Mouse (Mus musculus) heart, embryonic 10.5 days (tissue): ENCODE measurements at regions not wholly inside any gene's neighbourhood (a gene's known extent, or its start where the extent isn't known, plus 50 kb on each side); places are given as distances from the start of the nearest gene placed in this dataset.

Experiments
- DNase-seq: peaks from one replicate; pipeline ENCODE4 v3.0.0-alpha.2; 2017; ENCODE audit warnings: low spot score
- H3K27ac ChIP-seq: fragments of 300-500 bp; sonication (generic); 2 replicates; pipeline ENCODE4 v1.5.1; 2016; ENCODE audit warnings: mild to moderate bottlenecking
- H3K27me3 ChIP-seq: fragments of 300-500 bp; sonication (generic); 2 replicates; pipeline ENCODE4 v1.6.1; 2016; ENCODE audit warnings: mild to moderate bottlenecking; ENCODE audit not compliant: poor library complexity, insufficient read depth, severe bottlenecking
- H3K36me3 ChIP-seq: fragments of 300-500 bp; sonication (generic); 2 replicates; pipeline ENCODE4 v1.6.1; 2016; ENCODE audit warnings: mild to moderate bottlenecking, moderate library complexity
- H3K4me1 ChIP-seq: fragments of 300-500 bp; sonication (generic); 2 replicates; pipeline ENCODE4 v1.6.1; 2016; ENCODE audit warnings: mild to moderate bottlenecking
- H3K4me3 ChIP-seq: fragments of 300-500 bp; sonication (generic); 2 replicates; pipeline ENCODE4 v1.5.1; 2016; ENCODE audit warnings: mild to moderate bottlenecking, moderate library complexity
- H3K9me3 ChIP-seq: fragments of 300-500 bp; sonication (generic); 2 replicates; pipeline ENCODE4 v1.6.1; 2016; ENCODE audit warnings: mild to moderate bottlenecking, moderate library complexity
- WGBS: fragments of 180-500 bp; shearing (Covaris S2); methylation state at CpG from one replicate; pipeline ENCODE4 v1.1.7; 2016; 5-methylcytosine and 5-hydroxymethylcytosine counted together

DNA sequence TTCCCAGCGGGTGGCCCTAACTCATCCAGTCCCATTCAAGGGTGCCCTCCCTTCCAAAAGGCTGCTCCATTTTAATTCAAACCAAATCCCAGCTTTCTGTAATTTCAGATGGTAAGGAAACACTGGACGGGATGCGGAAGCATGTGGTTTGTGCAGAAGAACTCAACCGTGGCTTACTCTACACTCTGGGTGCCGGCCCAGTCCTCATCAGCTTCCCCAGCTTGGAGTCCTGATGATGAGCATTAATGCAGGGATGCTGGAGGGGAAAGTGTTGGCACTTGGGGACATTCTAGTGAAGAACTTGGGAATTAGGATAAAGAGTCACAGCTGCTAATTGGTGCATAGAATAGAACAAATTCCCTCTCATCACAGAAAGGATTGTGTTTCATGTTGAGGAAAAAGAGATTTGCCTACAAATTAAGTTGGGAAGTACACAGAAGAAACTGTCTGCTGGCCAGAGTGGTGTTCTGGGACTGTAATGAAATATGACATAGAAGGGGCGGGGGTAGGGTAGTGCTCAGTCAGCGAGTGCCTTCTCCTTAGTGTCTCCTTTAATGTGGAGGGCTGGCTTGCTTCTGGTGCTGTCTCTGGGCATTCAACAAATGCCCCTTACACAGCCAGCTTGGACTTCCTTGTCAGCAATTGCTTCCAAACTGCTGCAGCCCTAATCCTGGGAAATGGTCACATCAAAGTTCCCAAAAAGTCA is 285.0 kb upstream of the Bmper start:
- H3K4me3 ChIP-seq = no peak overlapping the region
- no peak for DNase-seq
- H3K36me3 ChIP-seq = no peaks in the 10 kb centered on the region
- no peaks in the 10 kb centered on the region for H3K9me3 ChIP-seq
- no peaks in the 10 kb centered on the region for H3K4me1 ChIP-seq
- H3K27me3 ChIP-seq = no peaks in the 10 kb centered on the region
- WGBS = 85% methylated on average over 7 of the region's 7 CpGs
- no peak overlapping the region for H3K27ac ChIP-seq

- H3K4me1 ChIP-seq = no peaks in the 10 kb centered on the region
- H3K27me3 ChIP-seq = no peaks in the 10 kb centered on the region
- H3K9me3 ChIP-seq = no peaks in the 10 kb centered on the region
- WGBS = 80% methylated on average over 6 of the region's 6 CpGs
- no peak for DNase-seq
- H3K27ac ChIP-seq = no peak overlapping the region
- no peak overlapping the region for H3K4me3 ChIP-seq
- no peaks in the 10 kb centered on the region for H3K36me3 ChIP-seq
Observed at GRCm38 (mm10) chr9:22944992-22945391, 277.9 kb upstream of the Bmper start.

DNA sequence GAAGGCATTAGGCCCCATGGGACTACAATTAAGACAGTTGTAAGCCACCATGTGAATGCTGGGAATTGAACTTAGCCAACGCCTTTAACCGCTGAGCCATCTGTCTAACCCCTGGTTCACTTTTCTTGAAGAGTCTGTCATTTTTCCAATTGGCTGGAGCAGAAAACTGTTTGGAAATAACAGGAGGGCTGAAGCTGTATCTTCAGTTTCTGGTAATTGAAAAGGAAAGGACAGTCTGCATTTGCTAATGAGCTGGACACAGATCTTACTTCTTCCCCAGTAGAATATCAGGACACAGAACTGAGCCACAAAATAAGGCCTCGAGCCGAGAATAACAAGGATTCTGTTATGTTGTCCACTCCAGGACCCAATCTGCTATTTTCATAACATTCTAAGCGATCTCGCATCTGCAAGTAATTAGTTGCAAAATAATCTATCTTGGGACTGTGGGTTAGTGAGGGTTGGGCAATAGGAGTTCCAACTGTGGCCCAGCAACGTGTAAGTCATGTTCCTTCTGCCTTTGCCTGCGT is 277.4 kb upstream of the Bmper start:
- Histone ChIP-seq H3K9me3 (no peaks in the 10 kb centered on the region), H3K36me3 (no peaks in the 10 kb centered on the region), H3K27me3 (no peaks in the 10 kb centered on the region), H3K4me3 (no peak overlapping the region), H3K4me1 (no peaks in the 10 kb centered on the region), H3K27ac (no peak overlapping the region)
- 84% methylated on average over 8 of the region's 8 CpGs for WGBS
- DNase-seq = no peak

DNA sequence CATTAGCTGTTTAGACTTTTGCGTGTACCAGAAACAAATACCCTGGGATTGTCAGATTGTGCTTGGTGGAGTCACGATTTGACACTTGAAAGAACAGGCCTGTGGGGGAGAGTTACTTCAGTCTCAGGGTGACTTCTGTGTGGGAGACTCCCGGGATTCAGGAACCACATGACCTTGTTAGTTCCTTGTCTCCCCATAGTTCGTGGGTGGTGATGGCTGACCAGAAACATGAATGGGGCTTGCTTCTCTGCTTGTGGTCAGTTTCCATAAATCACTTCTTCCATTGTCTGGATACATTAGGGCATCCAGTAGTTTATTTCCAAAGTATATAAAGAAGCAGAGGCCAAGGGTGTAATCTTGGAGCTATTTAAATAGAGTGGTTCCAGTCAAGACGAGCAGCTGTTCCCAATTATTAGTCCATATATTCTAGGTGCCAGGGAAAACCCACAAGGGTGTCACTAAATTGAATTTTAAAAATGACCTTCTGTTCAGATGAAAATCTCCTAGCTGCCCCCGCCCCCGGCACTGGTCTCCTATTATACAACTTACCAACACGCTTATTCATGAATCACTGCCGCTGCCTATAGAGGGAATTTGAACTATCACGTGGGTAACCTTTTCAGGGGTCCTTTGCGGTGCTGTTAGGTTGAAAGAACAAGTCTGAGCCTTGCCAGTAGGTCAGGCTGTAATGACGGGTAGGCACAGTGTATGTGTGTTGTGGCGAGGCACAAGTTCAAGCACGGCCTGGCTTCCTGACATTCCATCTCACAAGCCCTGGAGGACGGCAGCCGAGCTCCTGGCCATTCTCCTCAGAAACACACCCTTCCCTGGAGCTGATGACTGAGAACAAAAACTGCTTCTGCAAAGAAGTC is 270.1 kb upstream of the Bmper start:
- 80% methylated on average over 16 of the region's 16 CpGs for WGBS
- DNase-seq = no peak
- H3K36me3 ChIP-seq = no peaks in the 10 kb centered on the region
- no peaks in the 10 kb centered on the region for H3K27me3 ChIP-seq
- no peak overlapping the region for H3K4me3 ChIP-seq
- H3K9me3 ChIP-seq = no peaks in the 10 kb centered on the region
- no peaks in the 10 kb centered on the region for H3K4me1 ChIP-seq
- no peak overlapping the region for H3K27ac ChIP-seq

GRCm38 (mm10) chr9:22962269-22962815 is 260.5 kb upstream of the Bmper start:
- Histone ChIP-seq H3K27me3 (no peaks in the 10 kb centered on the region), H3K4me1 (no peaks in the 10 kb centered on the region), H3K36me3 (no peaks in the 10 kb centered on the region), H3K9me3 (no peaks in the 10 kb centered on the region), H3K4me3 (no peak overlapping the region), H3K27ac (no peak overlapping the region)
- 74% methylated on average over 7 of the region's 7 CpGs for WGBS
- DNase-seq = no peak

GRCm38 (mm10) chr9:22971312-22971711 is 251.6 kb upstream of the Bmper start:
- whole genome bisulfite sequencing = 82% methylated on average over 4 of the region's 4 CpGs
- Histone ChIP-seq H3K36me3 (no peaks in the 10 kb centered on the region), H3K4me3 (no peak overlapping the region), H3K9me3 (no peaks in the 10 kb centered on the region), H3K4me1 (no peaks in the 10 kb centered on the region), H3K27ac (no peak overlapping the region), H3K27me3 (no peaks in the 10 kb centered on the region)
- no peak for DNase-seq

- Histone ChIP-seq H3K27me3 (no peaks in the 10 kb centered on the region), H3K9me3 (no peaks in the 10 kb centered on the region), H3K36me3 (no peaks in the 10 kb centered on the region), H3K4me1 (peaks cover 6% of the 10 kb centered on the region; the same call in 1 of the 2 replicates), H3K27ac (no peak overlapping the region), H3K4me3 (no peak overlapping the region)
- no peak for DNase-seq
- WGBS = 68% methylated on average over 9 of the region's 9 CpGs
Observed at GRCm38 (mm10) chr9:22976748-22977147, 246.1 kb upstream of the Bmper start.

- no peak for DNase-seq
- Histone ChIP-seq H3K9me3 (no peaks in the 10 kb centered on the region), H3K4me3 (no peak overlapping the region), H3K27me3 (no peaks in the 10 kb centered on the region), H3K4me1 (peaks cover 6% of the 10 kb centered on the region; the same call in 1 of the 2 replicates), H3K36me3 (no peaks in the 10 kb centered on the region), H3K27ac (no peak overlapping the region)
- WGBS = 77% methylated on average over 5 of the region's 5 CpGs
Observed at GRCm38 (mm10) chr9:22979627-22980026, 243.2 kb upstream of the Bmper start.

- H3K27ac ChIP-seq = no peak overlapping the region
- 77% methylated on average over 6 of the region's 6 CpGs for WGBS
- no peaks in the 10 kb centered on the region for H3K36me3 ChIP-seq
- no peaks in the 10 kb centered on the region for H3K9me3 ChIP-seq
- H3K4me3 ChIP-seq = no peak overlapping the region
- H3K4me1 ChIP-seq = no peaks in the 10 kb centered on the region
- H3K27me3 ChIP-seq = no peaks in the 10 kb centered on the region
- peak; percentile 54 for DNase-seq
Observed at GRCm38 (mm10) chr9:22989508-22989907, 233.4 kb upstream of the Bmper start.

DNA sequence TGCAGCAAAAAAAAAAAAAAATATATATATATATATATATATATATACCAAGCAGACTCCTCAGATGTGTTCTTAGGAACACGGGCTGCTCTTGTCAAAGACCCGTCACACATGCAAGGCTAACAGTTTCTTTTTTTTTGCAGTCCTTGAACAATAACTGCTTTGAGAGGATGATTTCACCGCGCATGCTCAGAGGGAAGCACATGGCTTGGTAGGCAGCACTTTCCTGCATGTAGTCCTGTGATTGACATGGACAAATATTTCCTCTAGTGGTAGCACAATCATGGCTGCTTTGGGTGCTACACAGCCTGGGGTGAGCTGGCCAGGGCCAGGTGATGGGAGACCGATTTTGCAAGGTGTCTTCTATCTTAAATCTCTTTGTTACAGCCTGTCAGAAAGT is 229.3 kb upstream of the Bmper start:
- WGBS = 78% methylated on average over 5 of the region's 5 CpGs
- H3K27me3 ChIP-seq = no peaks in the 10 kb centered on the region
- H3K27ac ChIP-seq = no peak overlapping the region
- no peak for DNase-seq
- no peak overlapping the region for H3K4me3 ChIP-seq
- no peaks in the 10 kb centered on the region for H3K4me1 ChIP-seq
- H3K36me3 ChIP-seq = no peaks in the 10 kb centered on the region
- H3K9me3 ChIP-seq = no peaks in the 10 kb centered on the region

DNA sequence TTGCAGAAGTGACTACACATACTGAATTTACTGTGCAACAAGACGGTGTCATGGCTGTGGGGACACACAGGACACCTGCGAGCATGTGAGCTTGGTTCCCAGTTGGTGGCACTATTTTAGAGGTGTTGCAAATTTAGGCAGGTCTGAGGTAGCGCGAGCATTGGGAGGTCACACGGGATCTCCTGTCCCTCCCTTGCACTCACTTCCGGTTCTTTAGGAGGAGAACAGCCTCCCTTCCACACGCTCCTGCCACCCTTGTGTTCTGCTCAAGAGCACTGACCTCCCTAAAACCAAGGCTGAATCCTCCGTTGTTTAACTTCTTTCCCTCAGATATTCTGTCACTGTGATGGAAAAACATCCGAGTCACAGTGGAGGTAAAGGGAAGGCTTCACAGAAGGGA is 227.3 kb upstream of the Bmper start:
- WGBS = 63% methylated on average over 9 of the region's 9 CpGs
- no peak overlapping the region for H3K4me3 ChIP-seq
- no peaks in the 10 kb centered on the region for H3K4me1 ChIP-seq
- no peaks in the 10 kb centered on the region for H3K27me3 ChIP-seq
- H3K27ac ChIP-seq = no peak overlapping the region
- H3K9me3 ChIP-seq = no peaks in the 10 kb centered on the region
- DNase-seq = peak; percentile 14
- no peaks in the 10 kb centered on the region for H3K36me3 ChIP-seq

DNA sequence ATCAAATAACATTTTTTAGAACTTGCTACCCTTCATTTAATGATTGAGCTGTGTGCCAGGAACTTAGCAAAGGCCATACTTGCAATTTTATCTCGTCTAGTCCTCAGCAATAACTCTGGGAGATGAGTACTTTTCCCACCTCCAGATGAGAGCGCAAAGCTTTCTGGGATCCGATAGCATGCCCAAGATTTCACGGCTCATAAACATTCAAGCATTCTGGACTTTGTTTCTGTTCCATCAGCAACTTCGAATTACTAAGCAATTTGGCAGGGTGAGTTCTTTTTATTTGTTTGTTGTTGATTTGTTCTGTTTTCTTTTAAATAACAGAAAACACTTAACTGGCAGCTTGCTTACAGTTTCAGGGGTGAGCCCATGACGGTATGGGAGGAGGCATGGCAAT is 224.6 kb upstream of the Bmper start:
- no peak overlapping the region for H3K27ac ChIP-seq
- no peak for DNase-seq
- no peaks in the 10 kb centered on the region for H3K27me3 ChIP-seq
- no peaks in the 10 kb centered on the region for H3K4me1 ChIP-seq
- H3K4me3 ChIP-seq = no peak overlapping the region
- WGBS = 80% methylated on average over 6 of the region's 6 CpGs
- H3K9me3 ChIP-seq = no peaks in the 10 kb centered on the region
- H3K36me3 ChIP-seq = no peaks in the 10 kb centered on the region

DNA sequence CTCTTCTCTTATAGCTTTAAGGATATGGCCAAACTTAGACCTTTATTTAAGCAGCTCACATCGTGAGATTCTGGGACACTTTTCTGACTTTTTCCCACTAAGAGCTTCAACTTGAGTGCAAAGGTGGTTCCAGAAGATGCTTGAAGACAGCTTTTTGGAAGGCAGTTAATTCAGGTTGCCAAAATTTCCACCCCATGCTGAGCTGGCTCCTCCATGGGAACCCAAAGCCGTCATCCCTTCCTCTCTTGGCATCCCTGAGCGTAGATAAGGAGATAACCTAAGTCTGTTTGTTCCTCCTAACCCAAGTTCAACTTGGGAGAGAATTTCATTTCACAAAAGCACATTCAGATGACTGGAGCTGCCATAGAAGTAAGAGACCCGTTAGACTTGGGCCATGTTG is 223.7 kb upstream of the Bmper start:
- H3K4me1 ChIP-seq = no peaks in the 10 kb centered on the region
- 70% methylated on average over 4 of the region's 4 CpGs for WGBS

More for the DNA sequence above, 223.7 kb upstream of the Bmper start:
- H3K27me3 ChIP-seq = no peaks in the 10 kb centered on the region
- H3K36me3 ChIP-seq = no peaks in the 10 kb centered on the region
- H3K9me3 ChIP-seq = no peaks in the 10 kb centered on the region
- H3K27ac ChIP-seq = no peak overlapping the region
- DNase-seq = no peak
- H3K4me3 ChIP-seq = no peak overlapping the region
